Mouse (Mus musculus): Measurements from ENCODE around the gene Ckm.

Gene Ckm

GRCm38 (mm10) chr7:19404476-19404875 lies at the start of gene Ckm:
TSS of gene Ckm (plus strand) at chr7:19404776.
- DNase-seq (ENCODE audit: low read depth, low spot score) = no peak

GRCm38 (mm10) chr7:19354991-19355390 lies 49.6 kb upstream of the Ckm start:
- DNase-seq (ENCODE audit: low read depth, low spot score) = no peak

- DNase-seq (ENCODE audit: low read depth, low spot score) = no peak
Observed at GRCm38 (mm10) chr7:19356311-19356710, 48.3 kb upstream of the Ckm start.

GRCm38 (mm10) chr7:19357381-19358375 lies 46.9 kb upstream of the Ckm start:
- no peak for DNase-seq (ENCODE audit: low read depth, low spot score)

- peak; percentile 41 for DNase-seq (ENCODE audit: low read depth, low spot score)
Observed at GRCm38 (mm10) chr7:19358634-19359033, 45.9 kb upstream of the Ckm start.

- DNase-seq (ENCODE audit: low read depth, low spot score) = peak; percentile 97
Observed at GRCm38 (mm10) chr7:19359299-19359891, 45.2 kb upstream of the Ckm start, which contains the start of the genes Cd3eap and Ppp1r13l. TSS of gene Cd3eap (minus strand) at chr7:19359483. TSS of gene Ppp1r13l (plus strand) at chr7:19359749.

- peak; percentile 96 for DNase-seq (ENCODE audit: low read depth, low spot score)
Observed at GRCm38 (mm10) chr7:19359892-19360641, 44.5 kb upstream of the Ckm start.

- DNase-seq (ENCODE audit: low read depth, low spot score) = peak; percentile 90
Observed at GRCm38 (mm10) chr7:19360944-19361343, 43.6 kb upstream of the Ckm start.

GRCm38 (mm10) chr7:19361720-19362119 lies 42.9 kb upstream of the Ckm start:
- DNase-seq (ENCODE audit: low read depth, low spot score) = peak; percentile 91

- DNase-seq (ENCODE audit: low read depth, low spot score) = no peak
Observed at GRCm38 (mm10) chr7:19362276-19362675, 42.3 kb upstream of the Ckm start.

GRCm38 (mm10) chr7:19363881-19364280 lies 40.7 kb upstream of the Ckm start:
- peak; percentile 75 for DNase-seq (ENCODE audit: low read depth, low spot score)

- DNase-seq (ENCODE audit: low read depth, low spot score) = no peak
Observed at GRCm38 (mm10) chr7:19365376-19365775, 39.2 kb upstream of the Ckm start.

GRCm38 (mm10) chr7:19368380-19368779 lies 36.2 kb upstream of the Ckm start:
- no peak for DNase-seq (ENCODE audit: low read depth, low spot score)

- peak; percentile 57 for DNase-seq (ENCODE audit: low read depth, low spot score)
Observed at GRCm38 (mm10) chr7:19369823-19370425, 34.7 kb upstream of the Ckm start.

- no peak for DNase-seq (ENCODE audit: low read depth, low spot score)
Observed at GRCm38 (mm10) chr7:19373367-19373766, 31.2 kb upstream of the Ckm start.

GRCm38 (mm10) chr7:19375368-19375767 lies 29.2 kb upstream of the Ckm start:
- no peak for DNase-seq (ENCODE audit: low read depth, low spot score)

- DNase-seq (ENCODE audit: low read depth, low spot score) = no peak
Observed at GRCm38 (mm10) chr7:19376019-19376418, 28.6 kb upstream of the Ckm start.

- DNase-seq (ENCODE audit: low read depth, low spot score) = no peak
Observed at GRCm38 (mm10) chr7:19378049-19378448, 26.5 kb upstream of the Ckm start.

- DNase-seq (ENCODE audit: low read depth, low spot score) = peak; percentile 99
Observed at GRCm38 (mm10) chr7:19381377-19382165, 23.0 kb upstream of the Ckm start, which contains the start of gene Ercc2. TSS of gene Ercc2 (plus strand) at chr7:19382010.

GRCm38 (mm10) chr7:19382166-19382541 lies 22.4 kb upstream of the Ckm start:
- DNase-seq (ENCODE audit: low read depth, low spot score) = no peak

GRCm38 (mm10) chr7:19383708-19384107 lies 20.9 kb upstream of the Ckm start:
- no peak for DNase-seq (ENCODE audit: low read depth, low spot score)

Data from A20 (cell line).